Mouse (Mus musculus) embryo, embryonic 11 days (tissue): ENCODE measurements around the gene E330021D16Rik.
A peak's percentile ranks its signal among the peaks of the same experiment; 100 is the strongest.
"Not testable (repeated sequence)": the region's sequence is repeated elsewhere in the genome, so short reads cannot be mapped to it uniquely, and the experiment has no call there.

Experiments
- DNase-seq: peaks from one replicate; pipeline ENCODE4 v3.0.0-alpha.2; 2015

E330021D16Rik gene

GRCm38 (mm10) chr6:136415133-136415775, at the start of gene E330021D16Rik:
Gene E330021D16Rik, minus strand, starts transcription at chr6:136415569.
- DNase-seq: no peak

DNA sequence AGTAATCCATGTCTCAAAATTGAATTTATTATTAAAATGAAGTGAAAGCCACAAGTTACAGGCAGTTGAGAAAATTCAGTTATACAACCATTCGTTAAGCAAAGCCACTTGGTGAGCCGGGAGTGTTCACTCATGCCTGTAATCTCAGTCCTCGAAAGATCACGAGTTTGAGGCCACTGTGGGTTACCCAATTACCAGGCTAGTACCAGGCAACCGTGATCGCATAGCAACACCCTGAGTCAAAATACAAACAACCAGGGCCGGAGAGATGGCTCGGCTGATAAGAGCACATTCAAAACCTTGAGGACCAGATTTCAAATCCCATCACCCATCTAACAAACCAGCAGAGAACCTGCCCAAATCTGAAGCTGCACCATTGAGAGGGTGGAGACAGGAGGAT, 49.7 kb upstream of the E330021D16Rik start:
- no peak for DNase-seq

DNA sequence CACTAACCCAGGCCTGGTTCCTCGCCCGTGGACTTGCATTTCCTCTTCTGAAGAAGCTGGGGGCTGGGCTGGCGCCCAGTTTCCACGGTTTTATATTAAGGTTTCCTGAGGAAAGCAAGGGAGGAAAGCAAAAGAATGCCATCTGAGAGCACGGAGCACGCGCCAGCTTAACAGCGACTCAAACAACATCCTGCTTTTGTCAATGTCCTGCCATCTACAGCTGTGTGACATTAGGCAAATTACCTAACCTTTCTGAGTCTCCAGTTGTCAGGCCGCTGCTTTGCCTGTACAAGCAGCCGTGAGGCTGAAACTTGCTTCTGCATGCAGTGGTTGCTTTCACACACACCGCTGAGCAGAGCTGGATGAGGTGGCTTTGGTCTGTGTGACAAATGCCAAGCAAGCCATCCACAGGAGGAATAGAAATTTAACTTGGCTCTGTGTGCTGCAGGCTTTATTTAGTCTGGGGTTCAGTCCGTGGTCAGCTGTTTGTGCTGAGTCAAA, 48.8 kb upstream of the E330021D16Rik start:
- no peak for DNase-seq

DNA sequence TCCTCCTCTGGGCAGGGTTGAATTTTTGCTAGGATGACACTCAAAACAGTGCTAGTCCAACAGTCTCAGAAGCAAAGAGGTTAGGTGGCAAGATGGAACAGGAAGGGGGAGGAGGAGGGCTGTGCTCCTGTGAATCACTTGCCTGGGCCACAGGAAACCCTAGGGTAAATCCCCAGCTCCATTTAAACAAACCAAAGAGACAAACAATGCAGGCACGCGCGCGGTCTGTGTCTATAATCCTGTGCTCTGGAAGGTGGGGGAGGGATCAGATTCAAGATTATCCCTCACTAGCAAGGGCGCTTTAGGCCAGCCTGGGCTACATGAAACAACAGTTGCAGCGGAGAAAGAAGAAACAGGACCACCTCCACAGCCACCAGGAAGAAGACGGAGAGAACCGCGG, 48.1 kb upstream of the E330021D16Rik start:
- DNase-seq: no peak

GRCm38 (mm10) chr6:136459156-136459555, 43.8 kb upstream of the E330021D16Rik start:
- DNase-seq: no peak

DNA sequence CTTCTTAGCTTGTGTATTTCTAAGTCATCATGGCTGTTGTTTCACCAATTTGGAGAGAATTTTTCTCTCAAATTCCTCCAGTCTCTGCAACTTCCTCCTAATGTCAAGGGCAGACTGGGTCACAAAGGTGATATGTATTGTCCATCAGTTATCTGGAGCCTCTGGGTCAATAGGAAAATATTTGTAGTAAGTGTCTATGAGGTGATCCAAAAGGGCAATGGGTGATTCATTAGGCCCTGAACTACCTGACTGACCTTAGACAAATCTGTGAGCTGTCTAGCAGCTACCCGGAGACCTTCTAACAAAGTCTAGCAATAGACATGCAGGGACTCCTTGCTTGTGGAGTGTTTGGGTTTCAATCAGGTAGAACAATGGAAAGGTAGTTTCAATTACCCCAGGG, 40.9 kb upstream of the E330021D16Rik start:
- no peak for DNase-seq

GRCm38 (mm10) chr6:136455696-136456095, 40.3 kb upstream of the E330021D16Rik start:
- DNase-seq: no peak

DNA sequence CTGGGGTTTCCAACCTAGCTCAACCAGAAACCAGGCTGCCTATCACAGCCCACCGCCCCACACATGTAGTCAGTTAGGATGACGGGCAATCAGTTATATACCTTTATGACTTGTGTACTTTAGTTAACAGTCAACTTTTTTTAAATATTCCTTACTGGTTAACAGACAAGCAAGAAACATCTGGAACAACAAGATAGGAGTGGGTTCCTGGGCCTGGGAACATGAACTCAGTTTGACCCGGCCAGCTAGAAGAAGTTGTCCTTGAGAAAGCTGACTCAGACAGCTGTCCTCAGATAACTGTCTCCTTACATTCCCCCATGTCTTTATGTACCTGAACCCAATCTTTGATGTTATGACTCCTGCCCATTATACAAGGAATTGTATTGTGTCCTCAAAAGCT, 37.3 kb upstream of the E330021D16Rik start:
- no peak for DNase-seq

DNA sequence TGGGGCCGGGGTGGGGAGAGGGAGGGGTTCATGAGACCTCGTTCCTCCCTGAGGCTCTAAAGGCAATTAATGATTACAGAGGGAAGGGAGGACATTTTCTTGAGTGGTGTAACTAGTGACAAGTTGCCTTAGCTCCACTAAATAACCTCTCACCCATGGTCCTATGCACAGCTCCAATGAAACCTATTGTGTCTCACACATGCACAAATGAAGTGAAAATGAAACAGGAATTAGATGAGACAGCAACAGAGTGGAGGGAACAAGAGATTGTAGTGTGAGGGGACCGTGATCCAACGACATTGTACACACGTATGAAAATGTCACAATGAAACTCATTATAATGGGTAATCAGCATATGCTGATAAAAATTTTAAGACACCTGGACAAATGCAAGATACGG, 35.5 kb upstream of the E330021D16Rik start:
- DNase-seq: no peak

DNA sequence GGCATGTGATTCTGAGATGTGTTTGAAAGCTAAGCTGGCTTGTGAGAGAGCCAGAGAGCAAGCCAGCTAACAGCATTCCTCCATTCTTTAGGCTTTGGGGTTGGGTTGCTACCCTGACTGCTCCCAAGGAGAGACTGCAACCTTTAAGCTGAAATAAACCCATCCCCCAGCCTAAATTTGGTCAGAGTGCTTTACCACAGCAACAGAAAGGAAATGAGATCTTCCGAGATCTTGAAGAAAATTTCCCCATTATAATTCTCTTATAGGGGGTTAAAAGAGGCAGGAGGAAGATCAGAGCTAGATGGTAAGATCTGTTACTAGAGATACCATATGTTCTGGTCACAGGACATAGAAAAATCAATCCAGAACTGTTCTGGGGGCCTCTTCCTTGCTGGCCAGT, 34.6 kb upstream of the E330021D16Rik start:
- no peak for DNase-seq

DNA sequence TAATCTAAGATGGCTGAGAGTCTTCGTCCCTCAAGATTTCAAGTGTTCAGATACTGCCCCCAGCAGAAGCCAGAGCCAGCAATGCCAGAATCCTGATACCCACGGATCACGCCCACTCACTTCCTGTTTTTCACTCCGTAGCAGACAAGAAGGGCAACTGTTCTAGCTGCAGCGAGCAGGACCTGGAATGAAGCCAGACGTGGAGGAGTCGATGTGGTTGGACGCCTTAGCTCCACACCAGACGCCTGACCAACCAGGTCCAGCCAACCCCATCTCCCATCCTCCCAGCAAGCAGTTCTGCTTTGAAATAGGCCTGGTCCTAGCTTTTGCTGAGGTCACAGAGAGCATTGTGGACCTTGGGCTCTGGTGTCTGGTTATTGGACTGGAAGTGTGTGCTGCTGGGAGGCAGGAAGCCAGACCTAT, 33.9 kb upstream of the E330021D16Rik start:
- no peak for DNase-seq

GRCm38 (mm10) chr6:136439205-136439604, 23.8 kb upstream of the E330021D16Rik start:
- not testable (repeated sequence) for DNase-seq

DNA sequence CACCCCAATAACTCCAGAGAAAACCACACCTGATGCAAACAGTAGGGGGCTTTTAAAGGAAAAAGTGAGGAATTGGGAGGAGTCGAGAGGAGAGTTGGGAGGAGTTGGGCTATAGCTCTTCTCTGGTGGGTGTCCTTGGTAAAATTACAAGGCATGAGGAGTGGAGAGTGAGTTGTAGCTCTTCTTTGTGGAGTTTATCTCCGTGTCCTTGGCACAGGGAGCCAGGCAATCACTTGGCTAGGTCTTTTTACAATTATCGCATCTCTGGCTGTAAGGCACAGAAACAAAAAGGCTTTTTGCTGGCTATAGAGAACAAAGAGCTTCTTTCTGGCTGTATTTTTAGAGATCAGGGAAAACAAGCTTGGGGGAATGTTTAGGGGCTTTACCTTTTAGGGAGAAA, 20.8 kb upstream of the E330021D16Rik start:
- DNase-seq: not testable (repeated sequence)

- no peak for DNase-seq
Measured at GRCm38 (mm10) chr6:136433573-136433972, 18.2 kb upstream of the E330021D16Rik start.

- no peak for DNase-seq
Measured at GRCm38 (mm10) chr6:136431896-136432248, 16.5 kb upstream of the E330021D16Rik start.

DNA sequence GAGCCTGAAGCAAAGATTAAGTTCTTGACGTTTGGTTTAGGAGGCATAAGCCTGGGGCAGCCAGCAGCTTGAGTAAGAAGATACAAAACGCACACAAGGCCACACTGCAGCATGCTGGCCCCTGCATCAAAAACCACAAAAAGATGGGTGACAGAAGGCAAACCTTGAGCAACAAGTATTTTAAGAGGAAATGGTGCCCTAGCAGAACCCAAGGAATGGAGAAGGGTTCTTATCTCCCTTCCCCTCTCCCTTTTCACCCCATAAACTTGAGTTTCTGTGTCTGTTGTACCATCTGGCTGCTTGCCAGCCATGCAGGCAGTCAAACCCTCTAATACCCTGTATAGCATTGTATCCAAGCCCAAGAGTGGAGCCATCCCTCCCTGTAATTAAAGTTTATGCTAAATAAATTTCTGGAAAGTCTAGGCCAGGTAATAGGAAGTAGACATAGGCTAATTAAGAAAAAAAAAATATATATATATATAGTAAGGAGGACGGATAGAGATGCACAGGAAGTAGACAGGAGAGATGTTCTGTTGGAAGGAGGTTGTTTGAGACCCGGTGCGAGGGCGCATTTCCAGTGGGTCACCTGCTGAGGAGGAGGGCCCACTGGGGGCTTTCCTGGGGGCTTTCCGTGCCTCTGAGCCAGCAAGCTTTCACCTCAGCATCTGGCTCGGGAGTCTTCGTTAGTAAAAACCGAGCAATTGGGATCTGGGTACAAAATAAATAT, 16.0 kb upstream of the E330021D16Rik start:
- DNase-seq: no peak

- DNase-seq: no peak
Measured at GRCm38 (mm10) chr6:136429441-136429840, 14.1 kb upstream of the E330021D16Rik start.

DNA sequence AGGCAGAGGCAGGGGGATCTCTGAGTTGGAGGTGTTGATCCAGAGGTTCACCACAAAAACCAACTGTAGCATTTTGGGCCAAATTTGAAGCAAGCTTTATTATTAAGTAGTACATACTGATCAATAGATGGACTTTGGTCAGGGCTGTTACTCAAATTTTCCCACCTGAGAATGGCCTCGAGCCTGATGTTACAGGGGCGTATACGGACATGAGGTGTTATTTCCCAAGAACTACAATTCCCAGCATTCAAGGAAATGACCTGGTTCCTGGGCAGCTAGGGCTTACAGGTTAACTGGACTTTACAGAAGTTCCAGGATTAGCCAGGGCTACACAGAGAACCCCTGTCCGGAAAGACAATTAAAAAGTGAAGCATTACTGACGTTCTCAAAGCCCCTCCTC, 13.0 kb upstream of the E330021D16Rik start:
- DNase-seq: no peak

DNA sequence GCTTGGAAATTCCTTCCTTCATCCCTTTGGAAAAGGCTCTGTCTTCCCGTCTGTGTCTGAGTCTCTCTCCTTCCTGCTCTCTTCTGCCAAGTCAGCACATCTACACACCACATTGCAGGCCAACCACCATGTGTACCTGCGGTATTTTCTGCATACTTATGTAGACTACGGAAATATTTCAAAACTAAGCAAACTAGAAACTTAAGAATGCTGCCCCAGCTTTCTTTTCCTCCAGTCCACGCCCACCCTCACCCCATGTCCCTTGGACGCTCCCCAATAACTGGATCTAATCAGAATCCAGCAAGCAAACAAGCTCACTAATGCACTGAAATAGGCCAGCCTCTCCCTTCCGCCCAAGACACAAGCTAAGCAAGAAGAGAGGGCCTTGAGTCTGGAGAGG, 11.9 kb upstream of the E330021D16Rik start:
- DNase-seq: no peak

- no peak for DNase-seq
Measured at GRCm38 (mm10) chr6:136425956-136426355, 10.6 kb upstream of the E330021D16Rik start.

DNA sequence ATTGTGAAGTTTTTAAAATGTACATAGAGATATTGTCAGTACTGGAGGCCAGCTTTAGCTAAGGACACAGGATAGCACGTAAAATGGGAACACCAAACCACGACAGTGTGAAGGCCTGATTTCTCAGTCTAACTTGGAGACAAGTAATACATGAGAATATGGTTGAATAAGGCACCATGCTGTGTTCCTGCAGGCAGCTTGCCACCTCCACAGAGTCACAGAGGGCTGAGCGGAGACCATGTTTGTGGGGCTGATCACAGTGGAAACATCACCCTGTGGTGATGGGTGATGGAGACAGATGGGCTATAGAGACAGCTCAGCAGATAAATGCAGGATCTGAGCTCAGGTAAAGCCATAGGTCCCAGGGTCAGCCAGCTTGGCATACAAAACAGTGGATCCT, 8.8 kb upstream of the E330021D16Rik start:
- no peak for DNase-seq

DNA sequence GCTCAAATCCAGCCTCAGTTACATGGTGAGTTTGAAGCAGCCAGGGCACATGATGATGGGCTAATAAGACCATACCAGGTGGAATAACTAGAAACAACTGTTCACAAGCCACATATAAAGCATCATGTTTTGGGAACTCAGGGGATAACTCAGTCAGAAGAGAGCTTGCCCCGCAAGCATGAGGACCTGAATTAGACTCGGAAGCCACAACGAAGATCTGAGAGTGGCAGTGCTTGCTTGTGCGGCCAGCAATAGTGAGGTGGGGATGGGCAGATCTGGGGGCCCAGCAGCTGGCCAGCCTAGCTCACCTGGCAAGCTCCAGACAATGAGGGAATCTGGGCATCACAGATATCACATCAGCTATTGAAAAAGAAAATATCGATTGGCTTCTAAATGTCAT, 7.8 kb upstream of the E330021D16Rik start:
- no peak for DNase-seq

DNA sequence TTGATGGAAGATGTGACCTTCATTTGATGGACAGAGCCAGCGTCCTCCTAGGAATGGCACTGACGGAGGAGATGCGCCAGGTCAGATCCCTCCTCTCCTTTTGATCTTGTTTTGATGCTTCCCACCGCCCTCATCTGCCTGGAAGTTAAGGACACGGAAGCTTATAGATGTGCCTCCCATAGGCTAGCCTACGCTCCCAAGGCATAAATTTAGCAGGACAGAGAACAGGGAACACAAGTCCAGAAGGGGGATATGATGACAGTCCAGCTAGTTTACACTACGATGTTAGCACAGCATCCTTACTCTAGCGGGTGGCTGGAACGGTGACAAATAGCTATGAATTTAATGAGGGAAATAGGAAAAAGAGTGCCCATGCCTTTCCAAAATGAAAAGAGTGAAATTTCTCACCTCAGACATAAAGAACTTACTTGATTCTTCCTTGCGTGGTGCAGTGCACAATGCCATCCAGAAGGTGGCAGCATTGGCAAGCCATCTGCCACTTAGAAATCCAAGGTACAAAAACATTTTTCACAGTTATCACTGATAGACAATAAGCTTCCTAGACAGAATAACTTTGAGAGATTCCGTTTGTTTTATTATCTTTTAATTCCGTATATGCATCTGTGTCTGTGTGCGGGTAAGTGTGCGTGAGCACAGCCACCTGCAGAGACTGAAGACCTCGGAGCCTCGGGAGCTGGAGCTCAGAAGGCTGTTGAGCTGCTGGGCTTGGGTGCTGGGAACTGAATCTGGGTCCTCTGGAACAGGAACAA, 6.9 kb upstream of the E330021D16Rik start:
- peak; percentile 59 for DNase-seq

DNA sequence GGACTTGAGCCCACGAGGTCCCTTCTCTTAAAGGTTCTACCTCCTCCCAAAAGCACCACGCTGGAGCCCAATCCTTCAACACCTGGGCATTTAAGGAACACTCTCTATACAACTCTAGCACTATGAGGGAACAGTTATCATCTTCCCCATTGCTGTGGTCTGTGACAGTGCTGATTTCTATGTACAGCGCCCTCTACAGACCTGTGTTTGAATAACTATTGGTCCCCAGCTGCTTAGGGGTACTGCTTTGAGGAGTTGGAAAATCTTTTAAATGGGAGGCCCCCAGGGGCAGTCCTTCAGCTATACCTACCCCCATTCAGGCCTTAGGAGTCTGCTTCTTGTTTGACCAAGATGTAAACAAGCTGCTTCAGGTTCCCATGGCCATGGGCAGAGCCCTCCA, 5.7 kb upstream of the E330021D16Rik start:
- DNase-seq: no peak
